Mouse (Mus musculus) thymus, adult 2 months (tissue): Measurements from ENCODE around the gene Car10. TPM values are rescaled to one million over a fixed set of nuclear protein-coding genes. Genes with fewer than 3 reads are reported as not detected.

Experiments used
- DNase-seq: peaks from one replicate; pipeline ENCODE4 v3.0.0; 2021
- H3K27ac ChIP-seq: fragments of 200-500 bp; 2 replicates; pipeline ENCODE4 v1.5.1; 2012; ENCODE audit warnings: low read length, control low read depth; ENCODE audit not compliant: control insufficient read depth, insufficient read depth
- H3K27me3 ChIP-seq: fragments of 200-500 bp; 2 replicates; pipeline ENCODE4 v1.6.1; 2012; ENCODE audit warnings: mild to moderate bottlenecking, low read length, moderate library complexity, mixed read lengths; ENCODE audit not compliant: control insufficient read depth, insufficient read depth
- H3K36me3 ChIP-seq: fragments of 200-500 bp; 2 replicates; pipeline ENCODE4 v1.6.1; 2012; ENCODE audit warnings: mild to moderate bottlenecking, low read length, moderate library complexity; ENCODE audit not compliant: control insufficient read depth, insufficient read depth
- H3K4me1 ChIP-seq: fragments of 200-500 bp; replicated peaks from 2 replicates; pipeline ENCODE4 v1.6.1; 2012; ENCODE audit warnings: low read length; ENCODE audit not compliant: control insufficient read depth, insufficient read depth
- H3K4me3 ChIP-seq: fragments of 200-500 bp; 2 replicates; pipeline ENCODE4 v1.5.1; 2012; ENCODE audit warnings: mild to moderate bottlenecking, low read length, control low read depth, moderate library complexity; ENCODE audit not compliant: control insufficient read depth, insufficient read depth
- CTCF ChIP-seq: fragments of 200-500 bp; IDR thresholded peaks from 2 replicates; pipeline ENCODE4 v1.5.1; 2012; ENCODE audit warnings: mild to moderate bottlenecking, control low read depth, low read length, moderate library complexity, borderline replicate concordance; ENCODE audit not compliant: control insufficient read depth, poor library complexity, insufficient read depth; ENCODE audit errors: extremely low read depth
- POLR2A ChIP-seq: fragments of 200-500 bp; IDR thresholded peaks from 2 replicates; pipeline ENCODE4 v1.6.1; 2012; ENCODE audit warnings: mild to moderate bottlenecking, low read length, control low read depth, moderate library complexity; ENCODE audit not compliant: control insufficient read depth, poor library complexity, insufficient read depth; ENCODE audit errors: extremely low read depth
- whole genome bisulfite sequencing: fragments of 180-500 bp; shearing (Covaris S2); methylation state at CpG from one replicate; pipeline ENCODE4 v1.1.7; 2018; 5-methylcytosine and 5-hydroxymethylcytosine counted together
- polyA plus RNA-seq: library from polyadenylated mRNA; depleted of rRNA; stranded (reverse); fragments of >200 nt; gene quantifications from 2 replicates; pipeline ENCODE4 v1.2.3, GENCODE M21; 2012

Gene Car10
- polyA plus RNA-seq, 1 experiment: 0.03 TPM

- WGBS: 86% methylated on average over 4 of the region's 4 CpGs
These were observed 386.8 kb downstream of the Car10 start for GRCm38 (mm10) chr11:93484661-93485060.

GRCm38 (mm10) chr11:93487021-93487420 lies 389.2 kb downstream of the Car10 start:
- no peak for DNase-seq
- no peaks in the 10 kb centered on the region for H3K27me3 ChIP-seq
- H3K4me1 ChIP-seq: no peaks in the 10 kb centered on the region
- no peaks in the 10 kb centered on the region for H3K36me3 ChIP-seq
- WGBS: 87% methylated on average over 1 of the region's 1 CpGs
- H3K4me3 ChIP-seq: no peak overlapping the region
- no peak overlapping the region for H3K27ac ChIP-seq
- TF ChIP-seq CTCF (no peak), POLR2A (no peak)

More at GRCm38 (mm10) chr11:93484661-93485060, 386.8 kb downstream of the Car10 start:
- Histone ChIP-seq H3K27me3 (no peaks in the 10 kb centered on the region), H3K4me3 (no peak overlapping the region), H3K27ac (no peak overlapping the region), H3K4me1 (no peaks in the 10 kb centered on the region), H3K36me3 (no peaks in the 10 kb centered on the region)
- no peak for DNase-seq
- TF ChIP-seq CTCF (no peak), POLR2A (no peak)

- H3K4me3 ChIP-seq: no peak overlapping the region
- no peaks in the 10 kb centered on the region for H3K4me1 ChIP-seq
- H3K36me3 ChIP-seq: no peaks in the 10 kb centered on the region
- no peak for TF ChIP-seq CTCF
- no peak for TF ChIP-seq POLR2A
- no peaks in the 10 kb centered on the region for H3K27me3 ChIP-seq
- no peak overlapping the region for H3K27ac ChIP-seq
- no peak for DNase-seq
- 92% methylated on average over 3 of the region's 3 CpGs for WGBS
These were observed 390.2 kb downstream of the Car10 start for GRCm38 (mm10) chr11:93487913-93488604.

GRCm38 (mm10) chr11:93490211-93490820 lies 392.5 kb downstream of the Car10 start:
- DNase-seq: no peak
- Histone ChIP-seq H3K36me3 (no peaks in the 10 kb centered on the region), H3K4me1 (no peaks in the 10 kb centered on the region), H3K27ac (no peak overlapping the region), H3K4me3 (no peak overlapping the region), H3K27me3 (no peaks in the 10 kb centered on the region)
- 81% methylated on average over 11 of the region's 11 CpGs for WGBS
- TF ChIP-seq CTCF: no peak
- TF ChIP-seq POLR2A: no peak

- Histone ChIP-seq H3K4me3 (no peak overlapping the region), H3K27ac (no peak overlapping the region), H3K36me3 (no peaks in the 10 kb centered on the region), H3K4me1 (no peaks in the 10 kb centered on the region), H3K27me3 (no peaks in the 10 kb centered on the region)
- no peak for DNase-seq
- TF ChIP-seq POLR2A (no peak), CTCF (no peak)
- WGBS: 91% methylated on average over 6 of the region's 6 CpGs
These were observed 400.1 kb downstream of the Car10 start for GRCm38 (mm10) chr11:93497896-93498295.

GRCm38 (mm10) chr11:93500442-93500841 lies 402.6 kb downstream of the Car10 start:
- no peaks in the 10 kb centered on the region for H3K27me3 ChIP-seq
- TF ChIP-seq CTCF (no peak), POLR2A (no peak)
- no peak for DNase-seq
- 81% methylated on average over 4 of the region's 4 CpGs for WGBS
- H3K27ac ChIP-seq: no peak overlapping the region
- no peak overlapping the region for H3K4me3 ChIP-seq
- no peaks in the 10 kb centered on the region for H3K36me3 ChIP-seq
- no peaks in the 10 kb centered on the region for H3K4me1 ChIP-seq

- TF ChIP-seq CTCF: no peak
- TF ChIP-seq POLR2A: no peak
- H3K27ac ChIP-seq: no peak overlapping the region
- H3K4me3 ChIP-seq: no peak overlapping the region
- H3K36me3 ChIP-seq: no peaks in the 10 kb centered on the region
- H3K27me3 ChIP-seq: no peaks in the 10 kb centered on the region
- 84% methylated on average over 5 of the region's 5 CpGs for WGBS
- no peak for DNase-seq
- no peaks in the 10 kb centered on the region for H3K4me1 ChIP-seq
These were observed 403.8 kb downstream of the Car10 start for GRCm38 (mm10) chr11:93501671-93502070.
